Mouse (Mus musculus): ENCODE data around the gene Cxcl15. TPM values are rescaled to one million over a fixed set of nuclear protein-coding genes. Genes with fewer than 3 reads are reported as not detected.
"Not testable (repeated sequence)": the region's sequence is repeated elsewhere in the genome, so short reads cannot be mapped to it uniquely, and the experiment has no call there.

Cxcl15 gene
- polyA plus RNA-seq, 1 experiment from 2014 or later, result not detected

DNA sequence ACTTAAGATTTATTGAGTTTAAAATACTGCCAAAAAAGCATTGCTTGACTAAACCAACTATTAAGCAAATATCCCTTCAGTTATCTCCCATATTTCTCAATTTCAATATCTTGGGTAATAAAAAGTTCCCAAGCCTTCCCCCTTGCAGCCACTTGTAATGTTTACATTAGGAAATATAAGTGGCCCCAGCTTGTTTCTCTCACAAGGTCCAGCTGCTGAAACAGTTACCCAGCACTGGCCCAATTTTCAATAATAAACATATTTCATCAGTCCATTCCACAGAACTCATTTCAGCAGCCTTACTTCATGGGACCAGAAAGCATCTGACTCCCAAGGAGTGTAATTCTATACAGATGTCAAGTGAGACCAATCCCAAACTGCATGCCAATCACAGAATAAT is 25.4 kb downstream of the Cxcl15 start:
- Histone ChIP-seq H3K4me2 (ENCODE audit: low read length) (no peak overlapping the region), H3K36me3 (ENCODE audit: control insufficient read depth, insufficient read depth, low read length) (no peaks in the 10 kb centered on the region), H3K27ac (ENCODE audit: low read depth, low read length) (no peak overlapping the region), H3K4me3 (ENCODE audit: low read length) (no peak overlapping the region), H3K9me3 (ENCODE audit: control insufficient read depth, low read length) (no peaks in the 10 kb centered on the region), H3K9ac (ENCODE audit: low read depth, low read length) (no peak overlapping the region), H3K4me1 (ENCODE audit: control insufficient read depth, insufficient read depth, low read depth, low read length) (no peaks in the 10 kb centered on the region), H3K27me3 (replicated peaks; ENCODE audit: control insufficient read depth, insufficient read depth, low read length) (no peaks in the 10 kb centered on the region)
- ATAC-seq, result no peak

DNA sequence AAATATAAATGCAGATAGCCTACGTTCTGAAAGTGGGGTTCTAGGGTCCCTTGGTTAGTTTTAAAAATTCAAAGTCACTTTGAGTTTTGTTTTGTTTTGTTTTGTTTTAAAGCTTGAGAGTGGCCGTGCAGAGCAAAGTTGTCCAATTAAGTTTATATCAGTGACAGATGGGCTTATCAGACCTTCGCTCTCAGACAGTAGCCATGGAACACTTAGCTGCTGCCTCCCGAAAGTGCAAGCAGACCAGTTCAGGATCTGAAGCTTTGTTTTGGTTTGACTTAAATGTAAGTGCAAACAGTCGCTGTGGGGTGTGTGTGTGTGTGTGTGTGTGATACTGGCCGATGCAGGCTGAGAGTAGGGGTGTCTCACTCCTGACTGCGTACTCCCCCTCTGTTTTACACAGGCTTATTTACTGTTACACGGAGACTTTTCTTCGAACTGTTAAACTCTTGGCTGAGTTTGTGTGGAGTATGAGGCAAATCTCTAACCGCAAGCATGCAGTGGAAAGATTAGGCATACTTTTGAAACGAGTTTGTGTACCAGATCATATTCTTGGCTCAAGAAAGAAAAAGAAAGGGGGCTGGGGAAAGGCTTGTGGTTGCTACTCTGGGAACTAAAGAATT is 37.9 kb downstream of the Cxcl15 start:
- Histone ChIP-seq H3K4me1 (ENCODE audit: control insufficient read depth, insufficient read depth, low read depth, low read length) (no peaks in the 10 kb centered on the region), H3K9me3 (ENCODE audit: control insufficient read depth, low read length) (no peaks in the 10 kb centered on the region), H3K27ac (ENCODE audit: low read depth, low read length) (no peak overlapping the region), H3K27me3 (replicated peaks; ENCODE audit: control insufficient read depth, insufficient read depth, low read length) (no peaks in the 10 kb centered on the region), H3K4me3 (ENCODE audit: low read length) (no peak overlapping the region), H3K36me3 (ENCODE audit: control insufficient read depth, insufficient read depth, low read length) (no peaks in the 10 kb centered on the region), H3K4me2 (ENCODE audit: low read length) (no peak overlapping the region), H3K9ac (ENCODE audit: low read depth, low read length) (no peak overlapping the region)
- 87% methylated on average over 11 of the region's 11 CpGs for WGBS
- no peak for ATAC-seq

DNA sequence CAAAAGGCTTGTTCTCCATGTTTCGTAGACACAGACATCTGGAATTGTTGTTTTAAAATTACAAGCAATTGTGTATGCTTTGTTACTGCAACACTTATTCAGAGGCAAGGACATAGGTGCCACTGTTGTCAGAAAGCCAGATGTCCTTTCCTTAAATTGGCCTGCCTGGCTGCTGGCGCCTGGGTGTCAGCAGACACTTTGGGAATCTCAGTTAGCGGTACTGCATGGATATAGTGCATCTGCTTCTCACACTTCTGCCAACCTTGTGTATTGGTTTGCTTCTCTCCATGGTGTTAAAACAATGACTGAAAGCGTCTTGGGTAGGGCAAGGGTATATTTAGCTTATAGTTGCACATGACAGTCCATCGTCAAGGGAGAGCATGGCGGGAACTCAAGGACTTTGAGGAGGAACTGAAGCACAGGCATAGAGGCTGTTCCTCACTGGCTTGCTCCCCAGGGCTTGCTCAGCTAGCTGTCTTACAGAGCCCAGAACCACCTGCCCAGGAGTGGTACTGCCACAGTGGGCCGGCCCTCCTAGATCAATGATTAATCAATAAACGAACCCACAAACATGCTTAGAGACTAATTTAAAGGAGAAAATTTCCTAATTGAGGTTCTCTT is 38.5 kb downstream of the Cxcl15 start:
- Histone ChIP-seq H3K9me3 (ENCODE audit: control insufficient read depth, low read length) (no peaks in the 10 kb centered on the region), H3K4me2 (ENCODE audit: low read length) (no peak overlapping the region), H3K4me3 (ENCODE audit: low read length) (no peak overlapping the region), H3K27ac (ENCODE audit: low read depth, low read length) (no peak overlapping the region), H3K36me3 (ENCODE audit: control insufficient read depth, insufficient read depth, low read length) (no peaks in the 10 kb centered on the region), H3K9ac (ENCODE audit: low read depth, low read length) (no peak overlapping the region), H3K4me1 (ENCODE audit: control insufficient read depth, insufficient read depth, low read depth, low read length) (no peaks in the 10 kb centered on the region), H3K27me3 (replicated peaks; ENCODE audit: control insufficient read depth, insufficient read depth, low read length) (no peaks in the 10 kb centered on the region)
- ATAC-seq, result no peak
- WGBS, result 92% methylated on average over 8 of the region's 8 CpGs

DNA sequence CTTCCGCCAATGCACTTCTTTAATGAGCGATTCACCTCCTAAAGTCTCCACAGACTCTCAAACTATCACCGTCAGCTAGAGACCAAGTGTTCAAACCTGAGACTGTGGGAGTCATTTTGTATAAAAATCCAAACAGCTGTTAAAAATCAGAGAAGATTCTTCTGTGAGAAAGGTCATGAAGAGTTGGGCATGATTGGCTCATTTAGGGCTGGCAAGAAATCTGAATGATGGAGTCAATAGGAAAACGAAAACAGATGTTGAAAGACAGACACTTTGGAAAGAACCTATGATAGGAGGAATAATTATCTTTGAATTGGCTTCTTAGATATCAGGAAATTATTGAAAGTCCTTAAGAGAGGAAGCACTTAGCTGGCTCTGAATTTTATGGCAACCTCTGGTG is 40.1 kb downstream of the Cxcl15 start:
- no peaks in the 10 kb centered on the region for H3K9me3 ChIP-seq (ENCODE audit: control insufficient read depth, low read length)
- H3K4me3 ChIP-seq (ENCODE audit: low read length), result no peak overlapping the region
- 88% methylated on average over 4 of the region's 4 CpGs for WGBS
- no peak for ATAC-seq
- no peak overlapping the region for H3K9ac ChIP-seq (ENCODE audit: low read depth, low read length)
- no peak overlapping the region for H3K4me2 ChIP-seq (ENCODE audit: low read length)
- H3K4me1 ChIP-seq (ENCODE audit: control insufficient read depth, insufficient read depth, low read depth, low read length), result no peaks in the 10 kb centered on the region
- no peak overlapping the region for H3K27ac ChIP-seq (ENCODE audit: low read depth, low read length)
- no peaks in the 10 kb centered on the region for H3K27me3 ChIP-seq (replicated peaks; ENCODE audit: control insufficient read depth, insufficient read depth, low read length)
- no peaks in the 10 kb centered on the region for H3K36me3 ChIP-seq (ENCODE audit: control insufficient read depth, insufficient read depth, low read length)

DNA sequence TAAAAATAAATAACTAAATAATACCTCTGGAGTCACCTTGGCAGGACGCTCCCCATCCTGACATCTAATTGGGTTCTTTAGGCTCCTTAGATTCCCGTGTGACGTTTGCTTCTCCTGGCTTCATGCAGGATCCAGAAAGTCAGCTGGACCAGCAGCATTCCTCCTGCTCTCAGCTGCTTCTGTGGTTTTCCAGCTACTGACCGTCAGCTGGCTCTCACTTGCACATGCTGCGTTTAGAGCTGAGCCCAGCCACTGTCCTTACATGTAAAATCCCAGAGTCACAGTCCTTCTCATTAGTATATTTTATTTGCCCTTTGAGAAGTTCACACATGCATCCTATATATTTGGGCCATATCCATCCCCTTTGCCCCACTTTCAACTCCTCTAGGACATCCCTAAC is 44.2 kb downstream of the Cxcl15 start:
- Histone ChIP-seq H3K27me3 (replicated peaks; ENCODE audit: control insufficient read depth, insufficient read depth, low read length) (no peaks in the 10 kb centered on the region), H3K4me3 (ENCODE audit: low read length) (no peak overlapping the region), H3K27ac (ENCODE audit: low read depth, low read length) (no peak overlapping the region), H3K4me1 (ENCODE audit: control insufficient read depth, insufficient read depth, low read depth, low read length) (no peaks in the 10 kb centered on the region), H3K4me2 (ENCODE audit: low read length) (no peak overlapping the region), H3K9ac (ENCODE audit: low read depth, low read length) (no peak overlapping the region), H3K9me3 (ENCODE audit: control insufficient read depth, low read length) (no peaks in the 10 kb centered on the region), H3K36me3 (ENCODE audit: control insufficient read depth, insufficient read depth, low read length) (no peaks in the 10 kb centered on the region)
- 84% methylated on average over 5 of the region's 5 CpGs for WGBS
- ATAC-seq, result no peak

DNA sequence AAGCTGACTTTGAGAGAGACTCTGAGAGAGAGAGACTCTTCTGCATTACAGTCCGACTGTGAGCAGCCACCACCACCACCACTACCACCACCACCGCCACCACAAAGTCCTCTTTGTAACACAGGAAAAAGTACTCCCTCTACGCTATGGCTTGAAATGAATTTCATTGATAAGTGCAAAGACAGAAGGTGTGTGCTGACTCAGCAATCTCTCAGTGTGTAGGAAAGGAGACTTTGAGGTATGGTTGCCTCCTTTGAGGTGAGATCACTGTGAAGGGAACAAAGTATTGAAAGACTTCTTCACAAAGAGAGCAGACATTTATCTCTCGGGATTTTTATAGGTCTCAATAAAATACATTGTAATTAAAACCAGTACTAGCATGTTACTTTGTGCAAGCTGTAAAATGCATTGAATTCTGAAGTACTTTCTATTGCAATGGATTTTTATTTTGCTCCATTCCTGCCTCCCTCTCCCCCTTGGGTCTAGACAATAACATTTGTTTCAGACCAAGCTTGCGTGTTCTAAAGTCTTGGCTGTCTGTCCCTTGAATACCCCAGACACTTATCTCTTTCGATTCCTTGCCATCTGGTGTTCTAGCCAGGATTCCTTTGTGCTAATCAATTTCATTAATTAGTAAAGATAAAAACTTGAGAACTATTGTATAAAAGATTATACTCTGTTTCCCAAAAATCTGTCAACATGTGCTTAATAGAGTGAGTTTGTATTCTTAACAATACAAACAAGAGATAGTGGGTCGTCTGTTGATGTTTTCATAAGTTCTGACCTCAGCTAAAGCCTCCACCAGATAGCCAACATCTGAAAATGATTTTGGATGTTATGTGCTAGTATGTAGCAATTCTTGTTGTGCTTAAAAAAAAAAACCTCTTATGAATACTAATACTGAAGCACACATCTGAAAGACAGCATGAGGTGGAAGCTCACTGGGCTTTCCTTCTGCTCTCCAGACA is 46.9 kb downstream of the Cxcl15 start:
- no peak overlapping the region for H3K9ac ChIP-seq (ENCODE audit: low read depth, low read length)
- H3K27me3 ChIP-seq (replicated peaks; ENCODE audit: control insufficient read depth, insufficient read depth, low read length), result no peaks in the 10 kb centered on the region
- no peaks in the 10 kb centered on the region for H3K4me1 ChIP-seq (ENCODE audit: control insufficient read depth, insufficient read depth, low read depth, low read length)
- no peak overlapping the region for H3K27ac ChIP-seq (ENCODE audit: low read depth, low read length)
- H3K36me3 ChIP-seq (ENCODE audit: control insufficient read depth, insufficient read depth, low read length), result no peaks in the 10 kb centered on the region
- no peak for ATAC-seq
- H3K4me3 ChIP-seq (ENCODE audit: low read length), result no peak overlapping the region
- 79% methylated on average over 7 of the region's 7 CpGs for WGBS
- H3K4me2 ChIP-seq (ENCODE audit: low read length), result no peak overlapping the region
- no peaks in the 10 kb centered on the region for H3K9me3 ChIP-seq (ENCODE audit: control insufficient read depth, low read length)

DNA sequence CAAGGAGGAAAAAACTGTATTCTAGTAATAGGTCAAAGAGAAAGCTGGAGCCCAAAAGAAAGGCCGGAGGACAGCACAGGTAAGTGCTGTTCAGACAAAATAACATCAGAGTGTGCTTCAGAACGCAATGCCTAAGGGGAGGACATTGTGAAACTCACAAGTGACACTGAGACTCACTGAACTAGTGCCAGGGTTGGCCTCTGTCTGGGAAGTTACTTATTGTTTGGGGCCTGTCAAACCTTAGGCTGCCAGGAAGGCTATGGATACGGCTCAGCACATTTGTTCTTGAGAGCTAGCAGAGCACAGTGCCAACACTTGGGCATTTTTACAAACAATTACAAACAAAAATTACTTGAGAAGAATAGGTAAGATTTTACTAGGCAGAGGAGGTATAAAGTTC is 49.6 kb downstream of the Cxcl15 start:
- Histone ChIP-seq H3K27ac (ENCODE audit: low read depth, low read length) (no peak overlapping the region), H3K4me2 (ENCODE audit: low read length) (no peak overlapping the region), H3K9me3 (ENCODE audit: control insufficient read depth, low read length) (no peaks in the 10 kb centered on the region), H3K36me3 (ENCODE audit: control insufficient read depth, insufficient read depth, low read length) (no peaks in the 10 kb centered on the region), H3K9ac (ENCODE audit: low read depth, low read length) (no peak overlapping the region), H3K27me3 (replicated peaks; ENCODE audit: control insufficient read depth, insufficient read depth, low read length) (no peaks in the 10 kb centered on the region), H3K4me1 (ENCODE audit: control insufficient read depth, insufficient read depth, low read depth, low read length) (no peaks in the 10 kb centered on the region), H3K4me3 (ENCODE audit: low read length) (no peak overlapping the region)
- ATAC-seq, result no peak
- WGBS, result 82% methylated on average over 3 of the region's 3 CpGs

DNA sequence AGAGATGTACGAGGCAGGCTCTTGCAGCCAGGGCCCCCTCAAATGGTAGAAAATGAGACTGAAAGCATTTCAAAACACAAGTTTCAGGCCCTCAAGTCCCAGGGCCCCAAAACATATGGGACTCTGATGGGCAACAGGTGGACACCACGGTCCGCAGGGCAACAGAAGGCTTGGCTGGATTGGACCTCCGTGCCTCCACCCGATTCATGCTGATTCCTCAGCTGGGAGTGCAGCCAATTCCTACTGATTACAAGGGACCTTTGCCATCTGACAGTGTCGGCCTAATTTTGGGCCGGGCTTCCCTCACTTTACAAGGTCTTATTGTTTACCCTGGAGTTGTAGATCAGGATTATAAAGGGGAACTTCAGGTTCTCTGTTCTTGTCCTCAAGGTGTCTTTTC is 55.8 kb downstream of the Cxcl15 start:
- H3K4me1 ChIP-seq (ENCODE audit: control insufficient read depth, insufficient read depth, low read depth, low read length); H3K27me3 ChIP-seq (replicated peaks; ENCODE audit: control insufficient read depth, insufficient read depth, low read length); H3K9ac ChIP-seq (ENCODE audit: low read depth, low read length); H3K4me3 ChIP-seq (ENCODE audit: low read length); H3K27ac ChIP-seq (ENCODE audit: low read depth, low read length); ATAC-seq; H3K4me2 ChIP-seq (ENCODE audit: low read length); H3K9me3 ChIP-seq (ENCODE audit: control insufficient read depth, low read length); H3K36me3 ChIP-seq (ENCODE audit: control insufficient read depth, insufficient read depth, low read length): not testable (repeated sequence)
- WGBS, result 87% methylated on average over 7 of the region's 7 CpGs

DNA sequence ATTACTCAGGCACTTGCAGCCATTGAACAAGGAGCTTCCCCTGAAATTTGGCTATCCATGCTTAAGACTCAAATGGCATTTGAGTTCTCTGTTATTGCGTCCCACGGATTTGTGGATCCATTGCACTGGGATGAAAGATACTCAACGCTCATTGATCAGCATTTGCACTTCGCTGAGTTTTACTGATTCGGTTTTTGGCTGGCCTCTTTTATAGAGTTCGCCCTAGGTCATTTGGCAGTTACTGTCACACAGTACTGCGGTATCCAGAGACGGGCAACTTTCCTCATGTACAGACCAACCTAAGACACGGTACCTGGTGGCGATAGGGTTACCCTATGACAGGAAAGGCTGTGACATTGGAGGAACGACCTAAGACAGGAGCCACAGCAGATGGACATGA is 57.1 kb downstream of the Cxcl15 start:
- H3K4me3 ChIP-seq (ENCODE audit: low read length); H3K27ac ChIP-seq (ENCODE audit: low read depth, low read length); H3K9ac ChIP-seq (ENCODE audit: low read depth, low read length); H3K9me3 ChIP-seq (ENCODE audit: control insufficient read depth, low read length); ATAC-seq; H3K4me1 ChIP-seq (ENCODE audit: control insufficient read depth, insufficient read depth, low read depth, low read length); H3K36me3 ChIP-seq (ENCODE audit: control insufficient read depth, insufficient read depth, low read length); H3K27me3 ChIP-seq (replicated peaks; ENCODE audit: control insufficient read depth, insufficient read depth, low read length); H3K4me2 ChIP-seq (ENCODE audit: low read length): not testable (repeated sequence)
- WGBS, result 95% methylated on average over 11 of the region's 11 CpGs
